Mouse (Mus musculus): ENCODE data around the gene Pcbp2. TPM values are rescaled to one million over a fixed set of nuclear protein-coding genes. Genes with fewer than 3 reads are reported as not detected.

Gene Pcbp2
- polyA plus RNA-seq, 1 experiment from 2014 or later = 154 TPM

GRCm38 (mm10) chr15:102544801-102545200 is 74.5 kb downstream of the Pcbp2 start:
- WGBS = 92% methylated on average over 4 of the region's 4 CpGs
- Histone ChIP-seq H3K4me1 (ENCODE audit: insufficient read depth, low read depth, low read length) (no peaks in the 10 kb centered on the region), H3K36me3 (ENCODE audit: insufficient read depth, low read length) (peaks cover 39% of the 10 kb centered on the region), H3K4me3 (ENCODE audit: low read depth, low read length) (no peak overlapping the region), H3K27ac (ENCODE audit: low read length) (no peak overlapping the region), H3K9ac (replicated peaks; ENCODE audit: low read depth) (no peak overlapping the region), H3K9me3 (ENCODE audit: low read length) (no peaks in the 10 kb centered on the region), H3K27me3 (replicated peaks; ENCODE audit: insufficient read depth, low read length) (no peaks in the 10 kb centered on the region), H3K4me2 (replicated peaks; ENCODE audit: low read depth, low read length) (no peak overlapping the region)
- no peak for ATAC-seq
- DNase-seq (ENCODE audit: low spot score) = no peak
- TF ChIP-seq EP300 (IDR thresholded peaks at IDR 0.05) = no peak
- no peak for TF ChIP-seq CTCF (IDR thresholded peaks at IDR 0.05)

DNA sequence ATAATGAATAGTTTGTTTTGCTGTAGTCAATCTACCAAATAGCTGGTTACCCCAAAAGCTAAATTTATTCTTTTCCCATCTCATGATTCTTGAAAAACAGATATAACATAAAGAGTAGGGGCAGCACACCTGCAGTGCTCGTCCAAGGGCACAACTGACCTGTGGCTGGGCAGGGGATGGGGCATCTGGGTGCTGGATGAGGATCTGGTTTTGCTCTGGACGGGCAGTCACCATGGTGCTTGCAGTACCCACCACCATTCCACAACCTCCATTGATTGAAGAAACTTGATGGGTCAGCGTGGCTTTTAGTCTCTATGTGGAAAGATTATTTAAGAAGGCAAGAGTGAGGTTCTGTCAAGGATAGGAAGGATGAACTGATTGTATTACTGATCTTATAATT is 75.9 kb downstream of the Pcbp2 start:
- TF ChIP-seq EP300 (IDR thresholded peaks at IDR 0.05) = no peak
- no peak for TF ChIP-seq CTCF (IDR thresholded peaks at IDR 0.05)
- DNase-seq (ENCODE audit: low spot score) = no peak
- Histone ChIP-seq H3K4me3 (ENCODE audit: low read depth, low read length) (no peak overlapping the region), H3K4me2 (replicated peaks; ENCODE audit: low read depth, low read length) (no peak overlapping the region), H3K36me3 (ENCODE audit: insufficient read depth, low read length) (peaks cover 29% of the 10 kb centered on the region), H3K27ac (ENCODE audit: low read length) (no peak overlapping the region), H3K9me3 (ENCODE audit: low read length) (no peaks in the 10 kb centered on the region), H3K9ac (replicated peaks; ENCODE audit: low read depth) (no peak overlapping the region), H3K4me1 (ENCODE audit: insufficient read depth, low read depth, low read length) (no peaks in the 10 kb centered on the region), H3K27me3 (replicated peaks; ENCODE audit: insufficient read depth, low read length) (no peaks in the 10 kb centered on the region)
- ATAC-seq = no peak
- WGBS = 92% methylated on average over 3 of the region's 3 CpGs

GRCm38 (mm10) chr15:102546677-102547427 is 76.5 kb downstream of the Pcbp2 start:
- Histone ChIP-seq H3K36me3 (ENCODE audit: insufficient read depth, low read length) (peaks cover 34% of the 10 kb centered on the region), H3K27me3 (replicated peaks; ENCODE audit: insufficient read depth, low read length) (no peaks in the 10 kb centered on the region), H3K4me2 (replicated peaks; ENCODE audit: low read depth, low read length) (no peak overlapping the region), H3K4me1 (ENCODE audit: insufficient read depth, low read depth, low read length) (no peaks in the 10 kb centered on the region), H3K4me3 (ENCODE audit: low read depth, low read length) (no peak overlapping the region), H3K9me3 (ENCODE audit: low read length) (no peaks in the 10 kb centered on the region), H3K9ac (replicated peaks; ENCODE audit: low read depth) (no peak overlapping the region), H3K27ac (ENCODE audit: low read length) (no peak overlapping the region)
- ATAC-seq (0 out of 2 replicates have a peak, but pooled peaks have one; percentile 11), DNase-seq (ENCODE audit: low spot score) (peak; percentile 30)
- TF ChIP-seq EP300 (IDR thresholded peaks at IDR 0.05) (no peak), CTCF (IDR thresholded peaks at IDR 0.05) (peak; percentile 18; the same call in 1 of the 2 replicates)
- 62% methylated on average over 3 of the region's 3 CpGs for WGBS

DNA sequence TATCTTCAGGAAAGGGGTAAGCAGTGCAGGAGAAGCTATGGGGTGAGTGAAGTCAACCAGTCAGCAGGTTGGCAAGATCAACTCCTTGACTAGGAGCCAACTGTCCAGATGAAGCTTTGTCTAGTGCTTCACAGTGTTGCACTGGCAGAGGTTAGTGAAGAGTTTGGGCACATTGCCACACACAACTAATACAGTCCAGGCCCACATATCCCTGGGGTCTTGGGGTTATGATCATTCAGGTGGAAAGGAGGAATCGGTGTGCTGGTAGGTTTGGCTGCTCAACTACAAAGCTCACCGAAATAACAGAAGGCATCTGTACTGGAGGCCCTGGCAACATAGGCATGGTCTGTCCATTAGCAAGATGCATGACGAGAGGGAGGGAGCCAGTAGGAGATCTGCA is 77.1 kb downstream of the Pcbp2 start:
- no peak for DNase-seq (ENCODE audit: low spot score)
- ATAC-seq = no peak
- WGBS = 98% methylated on average over 3 of the region's 3 CpGs
- Histone ChIP-seq H3K4me1 (ENCODE audit: insufficient read depth, low read depth, low read length) (no peaks in the 10 kb centered on the region), H3K4me2 (replicated peaks; ENCODE audit: low read depth, low read length) (no peak overlapping the region), H3K27ac (ENCODE audit: low read length) (no peak overlapping the region), H3K4me3 (ENCODE audit: low read depth, low read length) (no peak overlapping the region), H3K9me3 (ENCODE audit: low read length) (no peaks in the 10 kb centered on the region), H3K27me3 (replicated peaks; ENCODE audit: insufficient read depth, low read length) (no peaks in the 10 kb centered on the region), H3K36me3 (ENCODE audit: insufficient read depth, low read length) (peaks cover 40% of the 10 kb centered on the region), H3K9ac (replicated peaks; ENCODE audit: low read depth) (no peak overlapping the region)
- TF ChIP-seq CTCF (IDR thresholded peaks at IDR 0.05) = no peak
- TF ChIP-seq EP300 (IDR thresholded peaks at IDR 0.05) = no peak

Other genes with a start within 250 kb of the Pcbp2 start
- gene Itgb7, start 238.6 kb upstream of the Pcbp2 start, polyA plus RNA-seq (2015; fragmentation: Nextera tagmentation; extraction: Ambion mirVana) = 3.6 and 4.3 TPM in 2 replicates
- gene Rarg, start 213.0 kb upstream of the Pcbp2 start, polyA plus RNA-seq (2015; fragmentation: Nextera tagmentation; extraction: Ambion mirVana) = 35.8 and 40.2 TPM in 2 replicates
- gene Gm9918, start 200.0 kb upstream of the Pcbp2 start, polyA plus RNA-seq (2015; fragmentation: Nextera tagmentation; extraction: Ambion mirVana) = 0.13 and 0.36 TPM in 2 replicates
- gene Mfsd5, start 191.1 kb upstream of the Pcbp2 start, polyA plus RNA-seq (2015; fragmentation: Nextera tagmentation; extraction: Ambion mirVana) = 70.4 and 72.7 TPM in 2 replicates
- gene Espl1, start 174.3 kb upstream of the Pcbp2 start, polyA plus RNA-seq (2015; fragmentation: Nextera tagmentation; extraction: Ambion mirVana) = 0.99 and 1.4 TPM in 2 replicates
- 457 and 467 TPM in 2 replicates for gene Pfdn5, start 144.4 kb upstream of the Pcbp2 start, polyA plus RNA-seq (2015; fragmentation: Nextera tagmentation; extraction: Ambion mirVana)
- gene Myg1, start 138.8 kb upstream of the Pcbp2 start, polyA plus RNA-seq (2015; fragmentation: Nextera tagmentation; extraction: Ambion mirVana) = 46.1 and 48.3 TPM in 2 replicates
- 16.2 and 17.0 TPM in 2 replicates for gene Aaas, start 119.8 kb upstream of the Pcbp2 start, polyA plus RNA-seq (2015; fragmentation: Nextera tagmentation; extraction: Ambion mirVana)
- gene Sp7, start 103.4 kb upstream of the Pcbp2 start, polyA plus RNA-seq (2015; fragmentation: Nextera tagmentation; extraction: Ambion mirVana) = not detected in 2 replicates
- gene Sp1, start 64.4 kb upstream of the Pcbp2 start, polyA plus RNA-seq (2015; fragmentation: Nextera tagmentation; extraction: Ambion mirVana) = 7.3 and 8.6 TPM in 2 replicates
- 8.3 and 11.0 TPM in 2 replicates for gene Amhr2, start 25.2 kb upstream of the Pcbp2 start, polyA plus RNA-seq (2015; fragmentation: Nextera tagmentation; extraction: Ambion mirVana)
- gene Prr13, start 11.5 kb upstream of the Pcbp2 start, polyA plus RNA-seq (2015; fragmentation: Nextera tagmentation; extraction: Ambion mirVana) = 110 and 128 TPM in 2 replicates
- gene Gm10337, start 33.2 kb downstream of the Pcbp2 start, polyA plus RNA-seq (2015; fragmentation: Nextera tagmentation; extraction: Ambion mirVana) = 2.0 TPM in 1 of 2 replicates, not detected in the other
- gene Map3k12, start 46.5 kb downstream of the Pcbp2 start, polyA plus RNA-seq (2015; fragmentation: Nextera tagmentation; extraction: Ambion mirVana) = 4.2 and 4.9 TPM in 2 replicates
- 35.2 and 42.8 TPM in 2 replicates for gene Tarbp2, start 47.7 kb downstream of the Pcbp2 start, polyA plus RNA-seq (2015; fragmentation: Nextera tagmentation; extraction: Ambion mirVana)
- gene Npff, start 54.4 kb downstream of the Pcbp2 start, polyA plus RNA-seq (2015; fragmentation: Nextera tagmentation; extraction: Ambion mirVana) = 3.7 and 4.2 TPM in 2 replicates
- not detected in 2 replicates for gene Gm28047, start 154.5 kb downstream of the Pcbp2 start, polyA plus RNA-seq (2015; fragmentation: Nextera tagmentation; extraction: Ambion mirVana)
- gene Atf7, start 154.9 kb downstream of the Pcbp2 start, polyA plus RNA-seq (2015; fragmentation: Nextera tagmentation; extraction: Ambion mirVana) = 37.4 and 42.8 TPM in 2 replicates
- gene Atp5g2, start 201.8 kb downstream of the Pcbp2 start, polyA plus RNA-seq (2015; fragmentation: Nextera tagmentation; extraction: Ambion mirVana) = 48.6 and 49.8 TPM in 2 replicates

Data from lung, postnatal 0 days (tissue).